Mouse (Mus musculus): ENCODE data around the gene Dmrta1.

GRCm38 (mm10) chr4:89679195-89679594, at the start of gene Dmrta1:
- no peak for TF ChIP-seq POLR2A (IDR thresholded peaks at IDR 0.05; ENCODE audit: insufficient read depth, low read depth, low read length)
- no peak for TF ChIP-seq CTCF (IDR thresholded peaks at IDR 0.05)
